Mouse (Mus musculus): ENCODE data around the gene Lgi1. TPM values are rescaled to one million over a fixed set of nuclear protein-coding genes. Genes with fewer than 3 reads are reported as not detected.

Gene Lgi1
- polyA plus RNA-seq, 1 experiment = 58.8 TPM

DNA sequence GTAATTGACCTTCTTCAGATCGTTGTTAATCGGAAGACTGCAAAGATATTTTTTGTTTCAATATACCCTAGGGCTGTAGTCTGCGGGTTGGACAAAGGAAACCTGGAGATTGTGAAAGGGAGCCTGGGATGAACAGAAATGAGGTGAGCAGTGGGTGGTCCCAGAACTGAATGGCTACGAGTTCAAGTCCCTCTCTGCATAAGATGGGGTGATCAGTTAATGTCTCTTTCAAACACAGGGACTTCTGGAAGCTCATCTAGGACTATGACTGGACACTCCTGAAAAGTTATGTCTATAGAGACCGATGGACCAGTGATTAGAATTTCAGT is 84.6 kb downstream of the Lgi1 start:
- no peak for TF ChIP-seq CTCF (IDR thresholded peaks at IDR 0.05; ENCODE audit: borderline replicate concordance, insufficient read depth, low read depth, low read length)
- no peak for TF ChIP-seq POLR2A (IDR thresholded peaks at IDR 0.05; ENCODE audit: borderline replicate concordance, insufficient read depth, low read length)
- Histone ChIP-seq H3K4me3 (replicated peaks; ENCODE audit: insufficient read depth, low read depth, low read length) (no peak overlapping the region), H3K27ac (ENCODE audit: insufficient read depth, low read length) (no peak overlapping the region), H3K4me1 (ENCODE audit: control insufficient read depth, insufficient read depth, low read length) (no peaks in the 10 kb centered on the region), H3K27me3 (ENCODE audit: control insufficient read depth, insufficient read depth, low read length) (no peaks in the 10 kb centered on the region)
- 74% methylated on average over 5 of the region's 5 CpGs for WGBS
- DNase-seq = no peak

DNA sequence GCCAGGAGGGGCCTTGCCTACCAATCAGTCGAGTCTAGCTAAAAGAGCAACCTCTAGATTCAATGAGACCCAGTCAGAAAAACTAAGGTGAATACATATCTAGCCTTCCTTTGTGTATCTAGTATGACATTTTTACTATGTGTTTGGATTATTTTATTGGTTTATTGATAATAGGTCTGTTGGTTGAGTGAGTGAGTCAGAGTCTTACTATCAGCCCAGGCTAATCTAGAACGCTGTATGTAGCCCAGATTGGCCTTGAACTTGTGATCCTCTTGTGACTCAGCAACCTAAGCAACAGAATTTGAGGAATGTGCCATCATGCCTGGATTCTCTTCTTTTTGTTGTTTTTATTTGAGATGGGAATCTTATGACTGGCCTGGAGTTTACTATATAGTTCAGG is 86.9 kb downstream of the Lgi1 start:
- Histone ChIP-seq H3K4me3 (replicated peaks; ENCODE audit: insufficient read depth, low read depth, low read length) (no peak overlapping the region), H3K27me3 (ENCODE audit: control insufficient read depth, insufficient read depth, low read length) (no peaks in the 10 kb centered on the region), H3K27ac (ENCODE audit: insufficient read depth, low read length) (no peak overlapping the region), H3K4me1 (ENCODE audit: control insufficient read depth, insufficient read depth, low read length) (no peaks in the 10 kb centered on the region)
- TF ChIP-seq POLR2A (IDR thresholded peaks at IDR 0.05; ENCODE audit: borderline replicate concordance, insufficient read depth, low read length) (no peak), CTCF (IDR thresholded peaks at IDR 0.05; ENCODE audit: borderline replicate concordance, insufficient read depth, low read depth, low read length) (no peak)
- DNase-seq = no peak
- WGBS = 84% methylated on average over 2 of the region's 2 CpGs

DNA sequence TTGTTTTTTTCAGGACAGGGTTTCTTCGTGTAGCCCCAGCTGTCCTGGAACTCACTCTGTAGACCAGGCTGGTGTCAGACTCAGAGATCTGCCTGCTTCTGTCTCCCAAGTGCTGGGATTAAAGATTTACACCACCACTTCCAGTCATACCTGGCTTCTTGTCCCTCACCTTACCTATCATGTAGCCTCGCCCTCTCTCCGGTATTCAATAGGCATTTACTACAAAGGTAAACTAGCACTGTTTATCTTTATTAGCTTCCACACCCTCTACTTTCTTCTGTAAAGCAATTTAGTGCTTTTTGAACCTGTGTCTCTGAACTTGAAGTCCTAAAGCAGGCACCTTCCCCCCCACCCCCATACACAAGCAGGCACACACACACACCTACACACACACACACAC is 87.4 kb downstream of the Lgi1 start:
- H3K4me3 ChIP-seq (replicated peaks; ENCODE audit: insufficient read depth, low read depth, low read length) = no peak overlapping the region
- H3K27ac ChIP-seq (ENCODE audit: insufficient read depth, low read length) = no peak overlapping the region
- no peaks in the 10 kb centered on the region for H3K27me3 ChIP-seq (ENCODE audit: control insufficient read depth, insufficient read depth, low read length)
- TF ChIP-seq POLR2A (IDR thresholded peaks at IDR 0.05; ENCODE audit: borderline replicate concordance, insufficient read depth, low read length) (no peak), CTCF (IDR thresholded peaks at IDR 0.05; ENCODE audit: borderline replicate concordance, insufficient read depth, low read depth, low read length) (no peak)
- WGBS = 85% methylated on average over 3 of the region's 3 CpGs
- no peaks in the 10 kb centered on the region for H3K4me1 ChIP-seq (ENCODE audit: control insufficient read depth, insufficient read depth, low read length)
- DNase-seq = no peak

DNA sequence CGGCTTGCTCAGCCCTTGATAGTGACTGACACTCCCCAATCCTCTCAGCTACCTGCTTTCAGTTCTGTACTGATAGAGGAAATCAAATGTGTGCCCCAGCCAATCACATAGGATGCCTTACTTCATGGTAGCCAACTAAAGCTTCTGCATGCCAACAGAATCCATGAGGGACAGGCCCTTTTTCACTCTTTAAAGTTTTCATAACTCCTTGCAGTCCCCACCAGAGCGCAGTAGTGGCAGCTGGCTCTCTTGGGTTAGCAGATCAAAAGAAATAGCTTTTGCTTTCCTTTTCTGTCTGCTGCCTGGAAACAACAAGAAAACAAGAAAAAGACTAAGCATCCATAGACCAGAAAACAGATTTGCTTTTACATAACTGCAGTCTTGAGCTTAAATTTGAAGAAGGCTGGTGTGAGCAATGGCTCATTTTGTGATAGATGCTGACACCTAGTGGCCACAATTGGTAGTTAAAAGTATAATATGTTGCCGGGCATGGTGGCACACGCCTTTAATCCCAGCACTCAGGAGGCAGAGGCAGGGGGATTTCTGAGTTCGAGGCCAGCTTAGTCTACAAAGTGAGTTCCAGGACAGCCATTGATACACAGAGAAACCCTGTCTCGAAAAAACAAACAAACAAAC is 88.3 kb downstream of the Lgi1 start:
- no peak overlapping the region for H3K27ac ChIP-seq (ENCODE audit: insufficient read depth, low read length)
- no peaks in the 10 kb centered on the region for H3K27me3 ChIP-seq (ENCODE audit: control insufficient read depth, insufficient read depth, low read length)
- H3K4me1 ChIP-seq (ENCODE audit: control insufficient read depth, insufficient read depth, low read length) = no peaks in the 10 kb centered on the region
- 40% methylated on average over 6 of the region's 6 CpGs for WGBS
- TF ChIP-seq POLR2A (IDR thresholded peaks at IDR 0.05; ENCODE audit: borderline replicate concordance, insufficient read depth, low read length) (no peak), CTCF (IDR thresholded peaks at IDR 0.05; ENCODE audit: borderline replicate concordance, insufficient read depth, low read depth, low read length) (peak; percentile 39; the same call in 1 of the 2 replicates)
- H3K4me3 ChIP-seq (replicated peaks; ENCODE audit: insufficient read depth, low read depth, low read length) = no peak overlapping the region
- peak; percentile 31 to 50 for DNase-seq

DNA sequence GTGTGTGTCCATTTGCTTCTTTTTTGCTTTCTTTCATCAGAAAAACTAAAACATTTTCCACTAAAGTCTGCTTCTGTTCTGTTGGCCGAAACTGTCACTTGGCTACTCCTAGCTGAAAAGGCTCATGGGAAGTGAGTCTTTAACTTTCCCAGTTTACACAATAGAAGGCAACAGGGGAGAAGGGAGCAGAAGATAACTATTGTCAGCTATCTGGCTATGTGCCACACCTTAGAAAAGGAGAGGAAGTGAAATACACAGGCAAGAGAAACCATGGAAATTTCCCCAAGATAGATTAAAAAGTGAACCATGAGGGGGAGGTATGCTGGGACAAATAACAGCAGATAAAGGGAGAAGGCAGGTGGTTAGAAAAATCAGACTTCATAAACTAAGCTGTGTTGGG is 89.9 kb downstream of the Lgi1 start:
- no peak for DNase-seq
- Histone ChIP-seq H3K4me3 (replicated peaks; ENCODE audit: insufficient read depth, low read depth, low read length) (no peak overlapping the region), H3K27ac (ENCODE audit: insufficient read depth, low read length) (no peak overlapping the region), H3K27me3 (ENCODE audit: control insufficient read depth, insufficient read depth, low read length) (no peaks in the 10 kb centered on the region), H3K4me1 (ENCODE audit: control insufficient read depth, insufficient read depth, low read length) (no peaks in the 10 kb centered on the region)
- TF ChIP-seq POLR2A (IDR thresholded peaks at IDR 0.05; ENCODE audit: borderline replicate concordance, insufficient read depth, low read length) = no peak
- no peak for TF ChIP-seq CTCF (IDR thresholded peaks at IDR 0.05; ENCODE audit: borderline replicate concordance, insufficient read depth, low read depth, low read length)
- WGBS = 51% methylated on average over 1 of the region's 1 CpGs

DNA sequence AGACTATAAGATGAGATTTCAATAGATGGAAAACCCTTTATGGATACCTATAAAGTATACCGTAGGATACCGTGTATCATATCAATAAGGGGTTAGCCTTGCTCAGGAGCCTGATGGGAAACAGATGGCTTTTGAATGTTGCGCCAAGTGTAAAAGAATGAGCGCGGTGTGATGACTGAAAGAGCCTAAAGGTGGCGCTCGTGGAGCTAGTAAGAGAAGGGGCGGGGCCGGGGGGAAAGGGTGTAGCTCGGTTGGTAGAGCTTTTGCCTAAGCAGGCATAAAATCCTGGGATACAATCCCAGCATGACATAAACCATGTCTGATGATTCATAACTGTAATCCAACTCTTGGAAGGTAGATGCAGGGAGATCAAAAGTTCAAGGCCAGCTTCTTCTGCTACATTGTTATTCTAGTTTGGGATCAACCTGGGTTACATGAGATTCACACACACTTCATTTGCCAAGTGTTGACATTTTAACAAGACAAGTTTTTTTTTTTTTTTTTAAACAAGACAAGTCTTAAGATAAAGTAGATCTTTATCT is 90.6 kb downstream of the Lgi1 start:
- 62% methylated on average over 10 of the region's 10 CpGs for WGBS
- no peak for DNase-seq
- Histone ChIP-seq H3K27ac (ENCODE audit: insufficient read depth, low read length) (no peak overlapping the region), H3K27me3 (ENCODE audit: control insufficient read depth, insufficient read depth, low read length) (no peaks in the 10 kb centered on the region), H3K4me1 (ENCODE audit: control insufficient read depth, insufficient read depth, low read length) (no peaks in the 10 kb centered on the region), H3K4me3 (replicated peaks; ENCODE audit: insufficient read depth, low read depth, low read length) (no peak overlapping the region)
- no peak for TF ChIP-seq POLR2A (IDR thresholded peaks at IDR 0.05; ENCODE audit: borderline replicate concordance, insufficient read depth, low read length)
- no peak for TF ChIP-seq CTCF (IDR thresholded peaks at IDR 0.05; ENCODE audit: borderline replicate concordance, insufficient read depth, low read depth, low read length)

DNA sequence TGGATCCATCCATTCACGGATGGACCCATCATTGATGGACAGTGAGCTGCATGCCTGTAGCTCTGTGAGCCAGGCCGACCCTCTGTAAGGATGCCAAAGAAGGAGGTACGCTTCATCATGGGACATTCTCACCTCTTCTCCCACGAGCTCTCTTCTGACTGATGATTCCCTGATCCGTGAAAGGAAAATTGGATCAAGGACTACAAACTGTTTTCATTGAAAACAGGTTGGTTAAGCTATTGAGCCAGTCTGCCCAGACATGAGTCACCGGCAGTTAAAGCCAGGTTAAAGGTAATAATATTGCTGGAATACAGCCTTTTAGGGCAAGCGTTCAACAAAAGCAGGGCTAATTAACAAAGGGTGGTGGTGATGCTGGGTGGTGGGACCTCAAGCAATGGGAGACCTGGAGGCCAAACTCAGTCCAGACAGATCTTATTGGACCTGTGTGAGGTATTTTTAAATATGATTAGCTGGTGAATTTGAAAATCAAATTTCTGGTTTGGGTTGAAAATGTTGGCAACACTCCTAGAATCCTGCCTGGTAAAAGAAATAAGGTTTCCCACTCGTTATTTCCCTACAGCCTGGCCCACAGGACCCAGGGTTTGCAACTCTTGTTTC is 92.0 kb downstream of the Lgi1 start:
- Histone ChIP-seq H3K4me1 (ENCODE audit: control insufficient read depth, insufficient read depth, low read length) (no peaks in the 10 kb centered on the region), H3K27ac (ENCODE audit: insufficient read depth, low read length) (no peak overlapping the region), H3K4me3 (replicated peaks; ENCODE audit: insufficient read depth, low read depth, low read length) (no peak overlapping the region), H3K27me3 (ENCODE audit: control insufficient read depth, insufficient read depth, low read length) (no peaks in the 10 kb centered on the region)
- DNase-seq = no peak
- 59% methylated on average over 8 of the region's 8 CpGs for WGBS
- TF ChIP-seq CTCF (IDR thresholded peaks at IDR 0.05; ENCODE audit: borderline replicate concordance, insufficient read depth, low read depth, low read length) (no peak), POLR2A (IDR thresholded peaks at IDR 0.05; ENCODE audit: borderline replicate concordance, insufficient read depth, low read length) (no peak)
